Mouse (Mus musculus) bone marrow, adult 2 months (tissue): ENCODE results near the gene Slc22a14. TPM values are rescaled to one million over a fixed set of nuclear protein-coding genes. Genes with fewer than 3 reads are reported as not detected.

Experiments used
- H3K27ac ChIP-seq: fragments of 200-500 bp; 2 replicates; pipeline ENCODE4 v1.5.1; 2012; ENCODE audit warnings: low read depth, mild to moderate bottlenecking, control low read depth, inconsistent platforms, low read length; ENCODE audit not compliant: control insufficient read depth, poor library complexity, insufficient read depth
- H3K4me1 ChIP-seq: fragments of 200-500 bp; 2 replicates; pipeline ENCODE4 v1.6.1; 2011; ENCODE audit warnings: low read length; ENCODE audit not compliant: control insufficient read depth, insufficient read depth
- H3K4me3 ChIP-seq: fragments of 200-500 bp; replicated peaks from 2 replicates; pipeline ENCODE3; 2011; ENCODE audit warnings: mild to moderate bottlenecking, low read depth, low read length, control low read depth; ENCODE audit not compliant: control insufficient read depth
- CTCF ChIP-seq: fragments of 200-500 bp; IDR thresholded peaks from 2 replicates; pipeline ENCODE4 v1.5.1; 2011; ENCODE audit warnings: low read length, control low read depth; ENCODE audit not compliant: control insufficient read depth, insufficient read depth
- POLR2A ChIP-seq: fragments of 200-500 bp; IDR thresholded peaks from 2 replicates; pipeline ENCODE4 v1.6.1; 2011; ENCODE audit warnings: low read depth, mild to moderate bottlenecking, control low read depth, low read length, borderline replicate concordance; ENCODE audit not compliant: control insufficient read depth
- WGBS: fragments of 180-500 bp; shearing (Covaris S2); methylation state at CpG from one replicate; pipeline ENCODE4 v1.1.7; 2018; 5-methylcytosine and 5-hydroxymethylcytosine counted together
- polyA plus RNA-seq: library from polyadenylated mRNA; stranded (reverse); fragments of >200 nt; gene quantifications from 2 replicates; pipeline ENCODE4 v1.2.4, GENCODE M21; 2011; ENCODE audit warnings: low replicate concordance; ENCODE audit not compliant: missing spikeins, insufficient read depth, insufficient read length

Slc22a14 gene
- polyA plus RNA-seq, 1 experiment = 8.0 TPM

DNA sequence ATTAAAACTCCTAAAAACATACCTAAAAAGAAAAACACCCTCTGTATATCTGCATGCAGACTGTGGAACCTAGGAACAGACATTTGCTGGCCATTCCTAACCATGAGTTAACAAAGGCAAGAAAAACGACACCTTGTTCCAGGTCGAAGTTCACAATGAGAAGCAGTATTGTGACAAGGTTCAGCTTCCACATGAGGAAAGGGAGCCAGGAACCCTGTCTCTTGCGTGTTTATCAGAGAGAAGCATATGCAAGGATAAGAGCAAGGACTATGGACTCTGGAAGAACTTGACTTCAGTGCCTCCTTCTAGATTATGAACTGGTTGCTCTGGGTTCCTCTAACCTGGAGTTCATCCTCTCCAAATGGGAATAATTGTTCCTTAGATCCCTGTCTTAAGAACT lies 121.4 kb downstream of the Slc22a14 start:
- Histone ChIP-seq H3K27ac (no peak overlapping the region), H3K4me3 (no peak overlapping the region), H3K4me1 (peaks cover 2% of the 10 kb centered on the region)
- no peak for TF ChIP-seq POLR2A
- no peak for TF ChIP-seq CTCF
- 86% methylated on average over 3 of the region's 3 CpGs for WGBS

DNA sequence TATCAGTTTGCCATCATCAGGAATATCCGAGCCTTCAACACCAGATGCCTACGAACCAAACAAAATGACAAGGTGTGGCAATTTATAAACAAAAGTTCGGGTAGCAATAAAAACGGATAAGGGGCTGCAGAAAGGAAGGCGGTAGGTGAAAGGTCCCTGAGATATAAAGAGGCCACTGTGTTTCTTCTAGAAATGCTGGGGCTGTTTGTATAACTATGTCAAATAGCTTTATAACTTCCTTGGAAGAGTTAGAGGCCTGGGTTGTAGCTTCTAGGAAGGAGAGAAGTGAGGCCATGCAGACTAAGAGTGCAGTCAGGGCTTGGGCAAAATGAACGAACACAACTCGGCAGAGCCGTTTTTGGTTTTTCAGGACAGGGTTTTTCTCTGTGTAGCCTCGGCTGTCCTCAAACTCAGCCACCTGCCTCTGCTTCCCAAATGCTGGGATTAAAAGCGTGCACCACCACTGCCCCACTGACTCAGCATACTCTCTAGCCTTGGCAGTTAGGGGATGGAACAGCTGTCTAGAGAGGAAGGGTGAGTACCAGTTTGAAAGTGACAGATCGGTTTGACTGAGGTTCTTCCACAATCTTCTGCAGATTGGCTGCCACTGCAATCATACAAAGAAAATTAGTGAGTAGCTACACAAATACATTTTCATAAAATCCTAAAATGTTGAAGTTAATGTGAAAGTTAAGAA lies 124.0 kb downstream of the Slc22a14 start:
- Histone ChIP-seq H3K4me3 (no peak overlapping the region), H3K4me1 (no peaks in the 10 kb centered on the region), H3K27ac (no peak overlapping the region)
- 86% methylated on average over 11 of the region's 11 CpGs for WGBS
- TF ChIP-seq POLR2A (no peak), CTCF (no peak)

DNA sequence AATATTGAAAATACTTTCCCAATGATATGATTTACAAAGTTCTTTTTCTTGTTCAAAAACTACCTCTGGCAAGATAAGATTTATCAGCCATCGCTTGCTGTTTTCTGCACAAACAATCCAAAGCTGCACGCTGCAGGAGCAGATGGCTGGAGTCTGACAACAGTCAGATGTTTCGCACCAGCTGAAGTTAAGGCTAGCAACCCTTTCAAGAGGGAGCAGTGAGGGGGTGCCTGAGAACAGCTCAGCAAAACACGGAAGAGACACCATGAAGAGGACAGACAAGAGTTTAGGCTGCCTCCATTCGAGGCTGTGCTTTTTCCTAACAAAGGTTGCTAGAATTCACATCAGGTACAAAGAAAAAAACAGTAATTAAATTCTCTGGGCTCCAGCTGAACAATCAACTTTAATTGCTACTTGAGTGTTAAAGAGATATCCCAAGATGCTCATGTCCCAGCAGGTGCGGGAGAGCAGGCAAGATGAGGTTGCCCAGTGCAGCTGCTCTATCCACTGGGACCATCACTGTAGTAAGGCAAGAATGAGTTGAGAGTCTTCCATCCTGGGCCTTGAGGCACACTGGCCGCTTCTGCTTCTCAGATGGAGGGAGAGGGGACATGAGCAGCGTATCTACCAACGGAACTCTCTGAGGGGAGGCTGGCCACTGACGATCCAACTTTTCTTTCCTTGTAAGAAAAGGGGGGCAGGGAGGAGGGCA lies 124.9 kb downstream of the Slc22a14 start:
- TF ChIP-seq CTCF = no peak
- TF ChIP-seq POLR2A = no peak
- Histone ChIP-seq H3K27ac (no peak overlapping the region), H3K4me3 (no peak overlapping the region), H3K4me1 (no peaks in the 10 kb centered on the region)
- WGBS = 86% methylated on average over 10 of the region's 10 CpGs

DNA sequence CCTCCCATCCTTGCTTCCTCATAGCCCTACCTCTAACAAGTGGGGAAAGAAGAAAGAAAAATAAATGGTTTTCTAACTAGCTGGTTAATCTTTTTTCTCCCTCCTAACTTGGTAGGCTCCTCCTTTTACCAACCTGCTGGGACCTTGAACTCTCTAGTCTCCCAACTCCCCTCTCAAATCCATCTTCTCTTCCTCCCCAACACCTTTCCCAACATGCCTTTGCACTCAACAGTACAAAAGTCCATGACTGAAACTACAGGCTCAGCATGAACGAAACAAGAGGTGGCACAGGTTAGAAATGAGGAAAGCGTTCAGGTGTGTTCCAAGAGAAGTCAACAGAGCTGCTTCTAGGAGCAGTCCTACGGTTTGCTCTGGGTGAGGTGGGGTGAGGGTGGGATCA lies 126.1 kb downstream of the Slc22a14 start:
- TF ChIP-seq POLR2A = no peak
- no peak for TF ChIP-seq CTCF
- no peak overlapping the region for H3K4me3 ChIP-seq
- no peak overlapping the region for H3K27ac ChIP-seq
- 89% methylated on average over 3 of the region's 3 CpGs for WGBS
- H3K4me1 ChIP-seq = no peaks in the 10 kb centered on the region

DNA sequence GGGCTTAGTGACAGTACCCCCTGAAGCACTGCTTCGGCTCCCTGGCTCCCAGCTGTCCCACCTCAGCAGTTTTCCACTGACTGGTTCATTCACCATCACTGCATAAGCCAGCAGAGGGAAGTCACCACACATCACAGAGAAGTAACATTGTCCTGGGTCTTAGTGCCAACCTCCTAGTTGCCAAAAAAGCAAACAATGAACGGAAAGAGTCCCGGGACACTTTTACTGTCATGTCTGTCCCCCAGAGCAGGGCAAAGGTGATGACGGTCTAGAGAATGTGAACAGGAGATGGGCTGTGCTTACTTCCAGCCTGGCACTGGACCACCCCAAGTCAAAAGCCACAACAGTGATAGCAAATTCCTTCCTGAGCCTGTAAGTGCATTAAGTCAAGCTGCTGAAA lies 126.6 kb downstream of the Slc22a14 start:
- TF ChIP-seq CTCF (no peak), POLR2A (no peak)
- H3K4me1 ChIP-seq = no peaks in the 10 kb centered on the region
- no peak overlapping the region for H3K27ac ChIP-seq
- WGBS = 85% methylated on average over 4 of the region's 4 CpGs
- H3K4me3 ChIP-seq = no peak overlapping the region

DNA sequence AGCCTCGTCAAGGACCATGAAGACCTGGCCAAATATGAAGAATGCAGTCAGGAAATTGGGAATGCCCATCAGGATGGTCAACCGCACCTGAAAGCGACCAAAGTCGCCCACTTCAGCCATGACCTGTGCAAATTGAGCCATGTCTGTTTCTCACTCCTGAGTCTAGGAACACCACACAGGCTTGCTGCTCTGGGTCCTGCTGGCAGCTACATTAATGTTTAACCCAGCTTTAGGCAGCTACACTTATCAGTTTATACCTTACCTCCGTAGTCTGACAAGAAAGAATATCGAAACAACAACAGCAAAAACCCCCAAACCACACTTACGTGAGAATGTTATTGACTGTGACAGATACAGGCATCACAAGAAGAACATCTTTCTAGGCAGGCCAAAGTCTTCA lies 133.8 kb downstream of the Slc22a14 start:
- Histone ChIP-seq H3K27ac (no peak overlapping the region), H3K4me3 (no peak overlapping the region), H3K4me1 (no peaks in the 10 kb centered on the region)
- 83% methylated on average over 7 of the region's 7 CpGs for WGBS
- TF ChIP-seq POLR2A (no peak), CTCF (no peak)

DNA sequence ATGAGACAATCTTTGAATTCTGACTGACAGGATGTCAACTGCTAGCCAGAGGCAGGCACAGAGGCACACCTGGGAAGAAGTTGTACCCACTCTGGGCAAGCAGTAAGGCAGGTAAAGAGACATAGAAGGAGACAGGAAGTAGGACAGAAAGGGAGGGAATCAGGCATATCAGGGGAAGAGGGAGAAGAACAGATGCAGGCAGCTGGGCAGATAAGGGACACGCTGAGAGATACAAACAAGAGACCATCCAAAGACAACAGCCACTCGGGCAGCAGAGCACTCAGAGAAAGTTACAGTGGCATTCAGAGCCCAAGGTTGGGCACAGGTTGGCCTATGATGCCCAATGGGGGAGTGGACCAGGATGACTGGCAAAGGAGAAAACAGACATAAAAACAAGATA lies 134.5 kb downstream of the Slc22a14 start:
- H3K27ac ChIP-seq = no peak overlapping the region
- H3K4me3 ChIP-seq = no peak overlapping the region
- no peaks in the 10 kb centered on the region for H3K4me1 ChIP-seq
- 54% methylated on average over 2 of the region's 2 CpGs for WGBS
- TF ChIP-seq CTCF (no peak), POLR2A (no peak)

DNA sequence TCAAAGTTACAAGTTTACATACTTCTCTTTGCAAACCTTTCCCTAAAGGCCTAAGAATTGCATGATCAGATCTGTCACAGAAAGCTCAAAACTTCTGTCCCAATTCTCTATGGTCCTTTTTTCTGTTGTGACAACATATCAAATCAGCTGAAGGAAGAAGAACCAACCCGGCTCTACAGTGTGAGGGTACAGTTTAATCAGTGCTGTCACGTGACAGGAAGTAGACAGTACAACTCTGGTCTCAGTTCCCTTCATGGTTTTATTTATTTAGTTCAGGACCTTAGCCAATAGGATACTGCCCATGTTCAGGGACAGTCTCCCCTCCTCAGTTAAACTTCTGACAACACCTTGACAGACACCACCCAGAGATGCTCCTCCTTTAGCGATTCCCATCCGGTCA lies 145.1 kb downstream of the Slc22a14 start:
- H3K4me3 ChIP-seq = no peak overlapping the region
- WGBS = 60% methylated on average over 4 of the region's 4 CpGs
- H3K27ac ChIP-seq = no peak overlapping the region
- H3K4me1 ChIP-seq = no peaks in the 10 kb centered on the region
- TF ChIP-seq CTCF = no peak
